Mouse (Mus musculus) intestine, postnatal 0 days (tissue): Measurements from ENCODE around the gene Dcaf7. TPM values are rescaled to one million over a fixed set of nuclear protein-coding genes. Genes with fewer than 3 reads are reported as not detected.

ENCODE experiments used
- ATAC-seq: fragments of 200-750 bp; cut with Nextera tagmentation; 2 replicates; pipeline ENCODE4 v1.8.0; 2017; ENCODE audit warnings: mild to moderate bottlenecking, moderate TSS enrichment, moderate library complexity
- H3K27ac ChIP-seq: fragments of 300-500 bp; sonication (generic); 2 replicates; pipeline ENCODE4 v1.5.1; 2014; ENCODE audit warnings: mild to moderate bottlenecking, low read depth, low read length, moderate library complexity
- H3K27me3 ChIP-seq: fragments of 300-500 bp; sonication (generic); replicated peaks from 2 replicates; pipeline ENCODE4 v1.6.1; 2014; ENCODE audit warnings: low read length, mixed read lengths; ENCODE audit not compliant: control insufficient read depth, insufficient read depth
- H3K36me3 ChIP-seq: fragments of 300-500 bp; sonication (generic); 2 replicates; pipeline ENCODE4 v1.6.1; 2014; ENCODE audit warnings: mild to moderate bottlenecking, moderate library complexity; ENCODE audit not compliant: control insufficient read depth, insufficient read depth
- H3K4me1 ChIP-seq: fragments of 300-500 bp; sonication (generic); replicated peaks from 2 replicates; pipeline ENCODE4 v1.6.1; 2014; ENCODE audit warnings: antibody characterized with exemption, low read length, mixed read lengths; ENCODE audit not compliant: control insufficient read depth, insufficient read depth
- H3K4me2 ChIP-seq: fragments of 300-500 bp; sonication (generic); replicated peaks from 2 replicates; pipeline ENCODE4 v1.6.1; 2014; ENCODE audit warnings: low read depth, mild to moderate bottlenecking, moderate library complexity
- H3K4me3 ChIP-seq: fragments of 300-500 bp; sonication (generic); 2 replicates; pipeline ENCODE4 v1.5.1; 2014; ENCODE audit warnings: low read depth, low read length
- H3K9ac ChIP-seq: fragments of 300-500 bp; sonication (generic); 2 replicates; pipeline ENCODE4 v1.6.1; 2014; ENCODE audit warnings: mild to moderate bottlenecking, low read depth, low read length
- H3K9me3 ChIP-seq: fragments of 300-500 bp; sonication (generic); 2 replicates; pipeline ENCODE4 v1.6.1; 2016; ENCODE audit warnings: mixed run types; ENCODE audit not compliant: control insufficient read depth
- CTCF ChIP-seq: sonication (generic); IDR thresholded peaks from 2 replicates; pipeline ENCODE4 v1.5.1; 2016; ENCODE audit warnings: low read depth, mild to moderate bottlenecking, control low read depth, antibody characterized with exemption, moderate library complexity
- WGBS: fragments of 180-500 bp; shearing (Covaris S2); extraction: QIAGEN DNeasy Blood & Tissue Kit; methylation state at CpG from one replicate; pipeline ENCODE4 v1.1.7; 2014; 5-methylcytosine and 5-hydroxymethylcytosine counted together
- polyA plus RNA-seq: library from polyadenylated mRNA; unstranded; fragments of >200 nt; fragmentation: Nextera tagmentation; extraction: Ambion mirVana; gene quantifications from 2 replicates; pipeline ENCODE4 v1.2.1, GENCODE M21; 2015

Gene Dcaf7
- polyA plus RNA-seq, 1 experiment from 2014 or later = 31.3 TPM

- TF ChIP-seq CTCF = peak; percentile 93
- Histone ChIP-seq H3K27ac (no peak overlapping the region), H3K27me3 (no peaks in the 10 kb centered on the region), H3K9me3 (no peaks in the 10 kb centered on the region), H3K9ac (no peak overlapping the region), H3K4me1 (no peaks in the 10 kb centered on the region), H3K36me3 (peaks cover 28% of the 10 kb centered on the region), H3K4me2 (no peak overlapping the region), H3K4me3 (no peak overlapping the region)
- ATAC-seq = peak; percentile 38
- 0% methylated on average over 4 of the region's 4 CpGs for WGBS
Measured at GRCm38 (mm10) chr11:106076321-106076720, 39.6 kb downstream of the Dcaf7 start.

- H3K4me2 ChIP-seq = peak within 1 kb of the TSS; percentile 72
- peak; percentile 99 for ATAC-seq
- peak within 1 kb of the TSS; percentile 90 for H3K4me3 ChIP-seq
- no peaks in the 10 kb centered on the region for H3K4me1 ChIP-seq
- no peaks in the 10 kb centered on the region for H3K27me3 ChIP-seq
- no peaks in the 10 kb centered on the region for H3K9me3 ChIP-seq
- WGBS = under 1% methylated on average over 69 of the region's 69 CpGs
- peak within 1 kb of the TSS; percentile 96 for H3K27ac ChIP-seq
- H3K9ac ChIP-seq = peak within 1 kb of the TSS; percentile 86
- H3K36me3 ChIP-seq = no peaks in the 10 kb centered on the region
- peak; percentile 83 for TF ChIP-seq CTCF
Measured at GRCm38 (mm10) chr11:106083708-106084701, 47.3 kb downstream of the Dcaf7 start, which contains the start of gene Map3k3. Map3k3 (plus strand) TSS chr11:106084613.

- Histone ChIP-seq H3K4me1 (no peaks in the 10 kb centered on the region), H3K9ac (peak overlapping the region; percentile 86), H3K27me3 (no peaks in the 10 kb centered on the region), H3K27ac (peak overlapping the region; percentile 96), H3K4me3 (peak overlapping the region; percentile 90), H3K36me3 (no peaks in the 10 kb centered on the region), H3K9me3 (no peaks in the 10 kb centered on the region), H3K4me2 (peak overlapping the region; percentile 72)
- 1% methylated on average over 45 of the region's 61 CpGs for WGBS
- peak; percentile 14; the same call in 1 of the 2 replicates for TF ChIP-seq CTCF
- peak; percentile 52 for ATAC-seq
Measured at GRCm38 (mm10) chr11:106084911-106085561, 48.4 kb downstream of the Dcaf7 start.

GRCm38 (mm10) chr11:106098223-106098622 is 61.6 kb downstream of the Dcaf7 start:
- Histone ChIP-seq H3K9me3 (no peaks in the 10 kb centered on the region), H3K4me2 (no peak overlapping the region), H3K27me3 (no peaks in the 10 kb centered on the region), H3K36me3 (no peaks in the 10 kb centered on the region), H3K27ac (no peak overlapping the region), H3K9ac (no peak overlapping the region), H3K4me1 (no peaks in the 10 kb centered on the region), H3K4me3 (no peak overlapping the region)
- TF ChIP-seq CTCF = no peak
- 80% methylated on average over 1 of the region's 1 CpGs for WGBS
- no peak for ATAC-seq

- H3K9ac ChIP-seq = no peak overlapping the region
- no peaks in the 10 kb centered on the region for H3K36me3 ChIP-seq
- WGBS = 82% methylated on average over 3 of the region's 3 CpGs
- H3K27ac ChIP-seq = no peak overlapping the region
- ATAC-seq = no peak
- no peaks in the 10 kb centered on the region for H3K9me3 ChIP-seq
- H3K4me1 ChIP-seq = no peaks in the 10 kb centered on the region
- TF ChIP-seq CTCF = no peak
- H3K27me3 ChIP-seq = no peaks in the 10 kb centered on the region
- no peak overlapping the region for H3K4me3 ChIP-seq
- no peak overlapping the region for H3K4me2 ChIP-seq
Measured at GRCm38 (mm10) chr11:106102866-106103265, 66.2 kb downstream of the Dcaf7 start.

- H3K27me3 ChIP-seq = no peaks in the 10 kb centered on the region
- no peak overlapping the region for H3K27ac ChIP-seq
- 81% methylated on average over 8 of the region's 8 CpGs for WGBS
- no peaks in the 10 kb centered on the region for H3K4me1 ChIP-seq
- H3K4me2 ChIP-seq = no peak overlapping the region
- no peaks in the 10 kb centered on the region for H3K9me3 ChIP-seq
- no peak for TF ChIP-seq CTCF
- no peak for ATAC-seq
- no peaks in the 10 kb centered on the region for H3K36me3 ChIP-seq
- H3K4me3 ChIP-seq = no peak overlapping the region
- no peak overlapping the region for H3K9ac ChIP-seq
Measured at GRCm38 (mm10) chr11:106106047-106106587, 69.4 kb downstream of the Dcaf7 start.

Other genes with a start within 250 kb of the Dcaf7 start
- 48.3 and 50.3 TPM in 2 replicates for gene Cyb561, start 83.5 kb upstream of the Dcaf7 start, polyA plus RNA-seq
- 222 and 231 TPM in 2 replicates for gene Ace, start 68.9 kb upstream of the Dcaf7 start, polyA plus RNA-seq
- not detected in 2 replicates for gene Ace3, start 42.2 kb upstream of the Dcaf7 start, polyA plus RNA-seq
- 0.94 and 1.6 TPM in 2 replicates for gene Kcnh6, start 28.7 kb upstream of the Dcaf7 start, polyA plus RNA-seq
- 9.0 and 9.2 TPM in 2 replicates for gene Taco1, start 29.2 kb downstream of the Dcaf7 start, polyA plus RNA-seq
- 6.2 and 6.6 TPM in 2 replicates for gene Map3k3, start 47.7 kb downstream of the Dcaf7 start, polyA plus RNA-seq
- not detected in 2 replicates for gene Gm10840, start 124.0 kb downstream of the Dcaf7 start, polyA plus RNA-seq
- 32.6 and 34.6 TPM in 2 replicates for gene Limd2, start 124.0 kb downstream of the Dcaf7 start, polyA plus RNA-seq
- 5.7 and 6.4 TPM in 2 replicates for gene Strada, start 165.3 kb downstream of the Dcaf7 start, polyA plus RNA-seq
- gene Ccdc47, start 179.5 kb downstream of the Dcaf7 start, polyA plus RNA-seq = 41.9 and 45.4 TPM in 2 replicates
- 28.1 and 30.0 TPM in 2 replicates for gene Ddx42, start 180.1 kb downstream of the Dcaf7 start, polyA plus RNA-seq
- gene Ftsj3, start 219.2 kb downstream of the Dcaf7 start, polyA plus RNA-seq = 16.6 and 18.3 TPM in 2 replicates
- gene Psmc5, start 219.3 kb downstream of the Dcaf7 start, polyA plus RNA-seq = 160 and 168 TPM in 2 replicates
- gene Smarcd2, start 236.1 kb downstream of the Dcaf7 start, polyA plus RNA-seq = 25.3 and 26.3 TPM in 2 replicates
- gene Tcam1, start 239.8 kb downstream of the Dcaf7 start, polyA plus RNA-seq = 0.09 TPM in 1 of 2 replicates, not detected in the other